14 mouse cellular contexts compared by ENCODE assay signal in the genomic region with DNA sequence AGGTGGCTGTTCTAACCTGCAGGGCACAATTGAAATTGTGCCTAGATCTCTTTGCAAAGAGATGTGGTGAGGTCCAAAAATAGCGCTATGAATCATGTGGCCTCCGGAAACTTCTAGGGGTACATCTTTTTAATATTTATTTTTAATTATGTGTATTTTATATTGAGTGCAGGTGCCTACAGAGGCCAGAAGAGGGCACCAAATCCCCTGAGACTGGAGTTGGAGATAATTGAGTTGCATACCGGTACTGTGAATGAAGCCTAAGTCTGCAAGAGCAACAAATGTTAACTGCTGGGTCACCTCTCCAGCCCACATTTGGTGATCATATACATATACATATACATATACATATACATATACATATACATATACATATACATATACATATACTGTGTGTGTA. TPM values are rescaled to one million over a fixed set of nuclear protein-coding genes. Genes with fewer than 3 reads are reported as not detected.
A peak's percentile ranks its signal among the peaks of the same experiment; 100 is the strongest.
DNase-seq lines count a peak whose midpoint lies in the region; ATAC-seq and TF ChIP-seq lines count a peak whose summit lies in the region.
"Had no signal": no experiment of that assay in that cellular context is flagged by ENCODE, and none has a peak within 500 bp of the region (broad histone marks: within the 10 kb centered on the region; RNA-seq: fewer than 3 reads in every experiment).

No protein-coding gene starts in this region.

- no peaks in the 10 kb centered on the region for H3K4me1 ChIP-seq in kidney, adult 2 months (ENCODE audit: control insufficient read depth, insufficient read depth, low read length)
- H3K4me1 ChIP-seq in kidney, embryonic 15.5 days, result peaks cover 51% of the 10 kb centered on the region

- peak; percentile 54 for TF ChIP-seq CTCF in kidney, adult 2 months (conservative IDR thresholded peaks at IDR 0.05; ENCODE audit: insufficient read depth, insufficient read length, low read depth, low read length)

- 84% methylated on average over 3 of the region's 3 CpGs for WGBS in kidney, adult 2 months
- WGBS in kidney, embryonic 15.5 days, result 78% methylated on average over 3 of the region's 3 CpGs

- no peaks in the 10 kb centered on the region for H3K9me3 ChIP-seq in kidney, embryonic 15.5 days (replicated peaks)
- H3K9me3 ChIP-seq: embryonic facial prominence, embryonic 15.5 days; hindbrain, embryonic 12.5 days; neural tube, embryonic 13.5 days had no signal

- no peak for TF ChIP-seq POLR2A in kidney, adult 2 months (IDR thresholded peaks at IDR 0.05; ENCODE audit: low read depth, low read length)

- no peaks in the 10 kb centered on the region for H3K27me3 ChIP-seq in kidney, adult 2 months (replicated peaks; ENCODE audit: control insufficient read depth, insufficient read depth, low read length)
- H3K27me3 ChIP-seq in kidney, embryonic 15.5 days, result no peaks in the 10 kb centered on the region
- H3K27me3 ChIP-seq: embryonic facial prominence, embryonic 15.5 days had no signal

- ATAC-seq in kidney, embryonic 15.5 days (replicated peaks; ENCODE audit: low FRiP score), result no peak
- peak; percentile 30 for ATAC-seq in common myeloid progenitor, adult 5-6 weeks (replicated peaks; ENCODE audit: low read depth, poor library complexity, severe bottlenecking)

- no peak overlapping the region for H3K4me2 ChIP-seq in kidney, embryonic 15.5 days
- H3K4me2 ChIP-seq: embryonic facial prominence, embryonic 15.5 days; hindbrain, embryonic 12.5 days; neural tube, embryonic 13.5 days had no signal

- no peak overlapping the region for H3K27ac ChIP-seq in kidney, adult 2 months (ENCODE audit: insufficient read depth, low read depth, low read length)
- H3K27ac ChIP-seq in kidney, embryonic 15.5 days, result no peak overlapping the region
- H3K27ac ChIP-seq: embryonic facial prominence, embryonic 15.5 days; hindbrain, embryonic 12.5 days; neural tube, embryonic 13.5 days had no signal

- no peak overlapping the region for H3K4me3 ChIP-seq in kidney, adult 2 months (ENCODE audit: insufficient read depth, low read depth, low read length)
- no peak overlapping the region for H3K4me3 ChIP-seq in kidney, embryonic 15.5 days (replicated peaks)
- H3K4me3 ChIP-seq: embryonic facial prominence, embryonic 15.5 days; hindbrain, embryonic 12.5 days; neural tube, embryonic 13.5 days had no signal

- no peak overlapping the region for H3K9ac ChIP-seq in kidney, embryonic 15.5 days
- H3K9ac ChIP-seq: embryonic facial prominence, embryonic 15.5 days; hindbrain, embryonic 12.5 days; neural tube, embryonic 13.5 days had no signal

- H3K36me3 ChIP-seq in kidney, adult 2 months (ENCODE audit: control insufficient read depth, insufficient read depth, low read length), result no peaks in the 10 kb centered on the region
- peaks cover 39% of the 10 kb centered on the region for H3K36me3 ChIP-seq in kidney, embryonic 15.5 days

- DNase-seq in kidney, adult 2 months, result peak; percentile 33
- DNase-seq in 416B (ENCODE audit: low read depth), result peak; percentile 80
- DNase-seq in B cell, adult 2 months, result peak; percentile 64 to 67
- no peak for DNase-seq in retina, postnatal 1 day
- no peak for DNase-seq in gastrocnemius, postnatal 25 days
- DNase-seq: gastrocnemius, postnatal 10 days; layer of hippocampus, adult 9-11 months; lung, adult 18-20 months; spleen, adult 18-20 months had no signal

RNA-seq across cellular contexts. Expression of a gene that starts 22.7 kb away (rescaled TPM):
- 23.5 and 27.4 TPM in 2 replicates for polyA plus RNA-seq in kidney, adult 2 months (2012; rRNA removed)
- 13.0 and 13.7 TPM in 2 replicates for polyA plus RNA-seq in kidney, embryonic 15.5 days (2015; fragmentation: Nextera tagmentation; extraction: Ambion mirVana)
- 1.8 and 3.7 TPM in 2 replicates for total RNA-seq in common myeloid progenitor, adult 5-6 weeks (2017)
- 1 to 10 TPM; 6.4 to 7.6 TPM for total RNA-seq in gastrocnemius, postnatal 25 days (2021)

Comparison
In these comparisons a context has a peak if more than half of its experiments do, and no peak if none do; other contexts are left out.
1. DNase-seq: peak in kidney, adult 2 months (single experiment), 416B (single experiment) and B cell, adult 2 months (2 of 2); none in retina, postnatal 1 day (single experiment) and gastrocnemius, postnatal 25 days (single experiment).